In the genomic region with DNA sequence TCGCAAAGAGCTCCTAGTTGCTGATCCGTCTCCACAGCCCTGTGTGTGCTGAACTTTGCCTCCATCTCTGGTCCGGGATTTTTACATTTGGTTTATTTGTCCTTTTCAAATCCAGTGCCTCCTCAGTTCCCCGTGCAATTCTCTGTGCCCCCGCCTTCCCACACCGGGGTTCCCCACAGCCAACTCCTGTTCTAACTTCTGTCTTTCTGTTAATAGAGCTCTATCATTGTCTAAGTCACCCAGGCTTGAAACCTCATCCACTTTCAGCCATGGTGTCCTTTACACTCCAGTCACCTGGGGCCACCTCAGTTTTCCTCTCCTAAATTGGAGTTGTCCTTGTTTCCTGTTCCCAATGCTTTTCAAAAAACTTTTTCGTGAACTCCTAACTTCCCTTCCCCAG, we compare ENCODE assay signal across 25 mouse cellular contexts. TPM values are rescaled to one million over a fixed set of nuclear protein-coding genes. Genes with fewer than 3 reads are reported as not detected.
DNase-seq lines count a peak whose midpoint lies in the region; ATAC-seq and TF ChIP-seq lines count a peak whose summit lies in the region.
"Had no signal": no experiment of that assay in that cellular context is flagged by ENCODE, and none has a peak within 500 bp of the region (broad histone marks: within the 10 kb centered on the region; RNA-seq: fewer than 3 reads in every experiment).

No protein-coding gene starts in this region.

- no peaks in the 10 kb centered on the region for H3K36me3 ChIP-seq in liver, embryonic 12.5 days
- H3K36me3 ChIP-seq in MEL (ENCODE audit: control insufficient read depth in 1 of 2, insufficient read depth in 2 of 2, low read length in 2 of 2): peaks cover 0 to 53% of the 10 kb centered on the region in 2 experiments; a peak in 2 of 4 replicates
- no peaks in the 10 kb centered on the region for H3K36me3 ChIP-seq in liver, embryonic 15.5 days (replicated peaks)
- H3K36me3 ChIP-seq in intestine, embryonic 16.5 days (ENCODE audit: control insufficient read depth, insufficient read depth, low read length): no peaks in the 10 kb centered on the region
- H3K36me3 ChIP-seq: forebrain, embryonic 10.5 days; heart, embryonic 12.5 days; heart, embryonic 15.5 days; hindbrain, embryonic 12.5 days; hindbrain, embryonic 15.5 days had no signal

- no peak overlapping the region for H3K4me3 ChIP-seq in liver, embryonic 12.5 days
- no peak overlapping the region; a peak in 1 of 4 replicates for H3K4me3 ChIP-seq in MEL (ENCODE audit: control insufficient read depth in 1 of 2, insufficient read depth in 1 of 2, low read depth in 2 of 2, low read length in 2 of 2)
- no peak overlapping the region for H3K4me3 ChIP-seq in liver, embryonic 15.5 days (replicated peaks)
- no peak overlapping the region for H3K4me3 ChIP-seq in intestine, embryonic 16.5 days (ENCODE audit: low read length)
- H3K4me3 ChIP-seq: forebrain, embryonic 10.5 days; forebrain, embryonic 13.5 days; heart, embryonic 12.5 days; heart, embryonic 15.5 days; hindbrain, embryonic 12.5 days; hindbrain, embryonic 15.5 days had no signal

- H3K27ac ChIP-seq in liver, embryonic 12.5 days: peak overlapping the region; percentile 99
- peak overlapping the region; percentile 40 for H3K27ac ChIP-seq in MEL (ENCODE audit: control insufficient read depth, low read depth, low read length)
- peak overlapping the region; percentile 99 for H3K27ac ChIP-seq in liver, embryonic 15.5 days (replicated peaks)
- H3K27ac ChIP-seq in intestine, embryonic 16.5 days (ENCODE audit: low read length): no peak overlapping the region
- H3K27ac ChIP-seq: forebrain, embryonic 10.5 days; forebrain, embryonic 13.5 days; heart, embryonic 15.5 days; hindbrain, embryonic 12.5 days; hindbrain, embryonic 15.5 days had no signal

- peaks cover 3% of the 10 kb centered on the region for H3K79me2 ChIP-seq in MEL (ENCODE audit: control insufficient read depth, insufficient read depth, low read length, poor library complexity)

- no peak for DNase-seq in liver
- DNase-seq in B cell, adult 2 months: peak; percentile 49 to 56
- DNase-seq in MEL (ENCODE audit: low read depth, low spot score): peak; percentile 47
- no peak for DNase-seq in kidney, postnatal 25 days
- no peak for DNase-seq in urinary bladder, postnatal 10 days (ENCODE audit: low spot score)
- DNase-seq: adrenal gland, postnatal 10 days; adrenal gland, postnatal 36 days; cerebellum, adult 18-20 months; cerebellum, adult 9-10 months; cerebellum, postnatal 14 days; gastrocnemius, postnatal 10 days; heart, adult 18-20 months; heart, postnatal 10 days; heart, postnatal 4 days had no signal

- H3K4me2 ChIP-seq in liver, embryonic 12.5 days: peak overlapping the region; percentile 52; the same call in 1 of the 2 replicates
- H3K4me2 ChIP-seq in liver, embryonic 15.5 days: no peak overlapping the region
- no peak overlapping the region for H3K4me2 ChIP-seq in intestine, embryonic 16.5 days (ENCODE audit: low read depth, low read length)
- H3K4me2 ChIP-seq: forebrain, embryonic 13.5 days; heart, embryonic 12.5 days; heart, embryonic 15.5 days; hindbrain, embryonic 12.5 days; hindbrain, embryonic 15.5 days had no signal

- no peaks in the 10 kb centered on the region for H3K9me3 ChIP-seq in liver, embryonic 12.5 days (replicated peaks)
- no peaks in the 10 kb centered on the region for H3K9me3 ChIP-seq in MEL (replicated peaks; ENCODE audit: insufficient read depth, low read length)
- no peaks in the 10 kb centered on the region for H3K9me3 ChIP-seq in liver, embryonic 15.5 days (replicated peaks)
- H3K9me3 ChIP-seq in intestine, embryonic 16.5 days (ENCODE audit: control insufficient read depth, low read length): no peaks in the 10 kb centered on the region
- H3K9me3 ChIP-seq: forebrain, embryonic 10.5 days; forebrain, embryonic 13.5 days; heart, embryonic 12.5 days; heart, embryonic 15.5 days; hindbrain, embryonic 12.5 days; hindbrain, embryonic 15.5 days had no signal

- TF ChIP-seq CTCF in MEL (IDR thresholded peaks at IDR 0.05 in 2 of 3, conservative IDR thresholded peaks at IDR 0.05 in 1 of 3; ENCODE audit: control insufficient read depth in 1 of 3, insufficient read depth in 1 of 3, low read depth in 2 of 3, low read length in 3 of 3, poor library complexity in 1 of 3, severe bottlenecking in 1 of 3): no peak

- no peaks in the 10 kb centered on the region for H3K27me3 ChIP-seq in liver, embryonic 12.5 days (replicated peaks)
- no peaks in the 10 kb centered on the region for H3K27me3 ChIP-seq in MEL (ENCODE audit: control insufficient read depth in 1 of 2, insufficient read depth in 2 of 2, low read length in 2 of 2)
- no peaks in the 10 kb centered on the region for H3K27me3 ChIP-seq in liver, embryonic 15.5 days
- H3K27me3 ChIP-seq in intestine, embryonic 16.5 days (replicated peaks; ENCODE audit: control insufficient read depth, insufficient read depth, low read length): no peaks in the 10 kb centered on the region
- H3K27me3 ChIP-seq: forebrain, embryonic 13.5 days; heart, embryonic 12.5 days; heart, embryonic 15.5 days; hindbrain, embryonic 15.5 days; Patski had no signal

- no peak for TF ChIP-seq RAD21 in MEL (IDR thresholded peaks at IDR 0.05; ENCODE audit: low read depth, low read length)

- TF ChIP-seq EP300 in MEL (IDR thresholded peaks at IDR 0.05; ENCODE audit: low read depth in 1 of 2, low read length in 2 of 2): no peak

- H3K4me1 ChIP-seq in liver, embryonic 12.5 days: peaks cover 66% of the 10 kb centered on the region
- peaks cover 42 to 53% of the 10 kb centered on the region in 2 experiments for H3K4me1 ChIP-seq in MEL (ENCODE audit: control insufficient read depth in 1 of 2, insufficient read depth in 2 of 2, low read length in 2 of 2)
- H3K4me1 ChIP-seq in liver, embryonic 15.5 days (replicated peaks): peaks cover 75% of the 10 kb centered on the region
- peaks cover 2% of the 10 kb centered on the region; the same call in 1 of the 2 replicates for H3K4me1 ChIP-seq in intestine, embryonic 16.5 days (ENCODE audit: control insufficient read depth, insufficient read depth, low read length)
- H3K4me1 ChIP-seq: forebrain, embryonic 13.5 days; heart, embryonic 15.5 days; hindbrain, embryonic 12.5 days; hindbrain, embryonic 15.5 days had no signal

- H3K9ac ChIP-seq in liver, embryonic 12.5 days: peak overlapping the region; percentile 23
- peak overlapping the region; percentile 16 for H3K9ac ChIP-seq in MEL (ENCODE audit: control insufficient read depth, low read depth, low read length, poor library complexity, severe bottlenecking)
- no peak overlapping the region for H3K9ac ChIP-seq in liver, embryonic 15.5 days
- no peak overlapping the region for H3K9ac ChIP-seq in intestine, embryonic 16.5 days (ENCODE audit: low read depth, low read length)
- H3K9ac ChIP-seq: forebrain, embryonic 13.5 days; heart, embryonic 12.5 days; heart, embryonic 15.5 days; hindbrain, embryonic 12.5 days; hindbrain, embryonic 15.5 days had no signal

- peak in 1 of 2 experiments; percentile 51; a peak in 1 of 4 replicates for TF ChIP-seq POLR2A in MEL (IDR thresholded peaks at IDR 0.05; ENCODE audit: control insufficient read depth in 1 of 2, insufficient read depth in 1 of 2, low read depth in 1 of 2, low read length in 2 of 2, poor library complexity in 1 of 2)

- no peak for ATAC-seq in liver, embryonic 12.5 days
- ATAC-seq in liver, embryonic 15.5 days (ENCODE audit: insufficient read depth): no peak
- ATAC-seq in intestine, embryonic 16.5 days: no peak
- ATAC-seq: forebrain, embryonic 13.5 days; forebrain, embryonic 16.5 days; Patski had no signal

- 71% methylated on average over 7 of the region's 7 CpGs for WGBS in liver, embryonic 12.5 days (ENCODE audit: insufficient replicate concordance)
- WGBS in liver, embryonic 15.5 days (ENCODE audit: insufficient replicate concordance): 72% methylated on average over 7 of the region's 7 CpGs
- 83% methylated on average over 7 of the region's 7 CpGs for WGBS in intestine, embryonic 16.5 days

RNA-seq across cellular contexts. Expression of a gene that starts 22.0 kb away (rescaled TPM):
- 22.2 and 22.6 TPM in 2 replicates for polyA plus RNA-seq in liver, embryonic 12.5 days (2016; fragmentation: Nextera tagmentation; extraction: Ambion mirVana)
- total RNA-seq in MEL (2012; rRNA removed): 17.9 and 18.7 TPM in 2 replicates
- 10 to 100 TPM in 1 of 2 experiments, not detected in 1; 22.3 TPM for polyA plus RNA-seq in MEL (2012; ENCODE audit: insufficient read depth in 1 of 2, insufficient read length in 2 of 2, low read depth in 1 of 2, low replicate concordance in 2 of 2, missing spikeins in 1 of 2)
- polyA plus RNA-seq in liver, embryonic 15.5 days (2015; fragmentation: Nextera tagmentation; extraction: Ambion mirVana): 19.9 and 21.1 TPM in 2 replicates
- polyA plus RNA-seq in intestine, embryonic 16.5 days (2015; fragmentation: Nextera tagmentation; extraction: Ambion mirVana): 9.5 and 9.6 TPM in 2 replicates

RNA-seq across cellular contexts. Expression of a gene that starts 22.7 kb away (rescaled TPM):
- polyA plus RNA-seq in liver, embryonic 12.5 days (2016; fragmentation: Nextera tagmentation; extraction: Ambion mirVana): 3.1 and 3.2 TPM in 2 replicates
- 0.77 and 0.78 TPM in 2 replicates for total RNA-seq in MEL (2012; rRNA removed)
- polyA plus RNA-seq in MEL (2012; ENCODE audit: insufficient read depth in 1 of 2, insufficient read length in 2 of 2, low read depth in 1 of 2, low replicate concordance in 2 of 2, missing spikeins in 1 of 2): 1 to 10 TPM in 1 of 2 experiments, not detected in 1; 1.0 TPM
- 1.7 and 2.1 TPM in 2 replicates for polyA plus RNA-seq in liver, embryonic 15.5 days (2015; fragmentation: Nextera tagmentation; extraction: Ambion mirVana)
- polyA plus RNA-seq in intestine, embryonic 16.5 days (2015; fragmentation: Nextera tagmentation; extraction: Ambion mirVana): 11.3 and 11.9 TPM in 2 replicates

RNA-seq across cellular contexts. Expression of a gene that starts 43.1 kb away (rescaled TPM):
- 215 and 233 TPM in 2 replicates for polyA plus RNA-seq in liver, embryonic 12.5 days (2016; fragmentation: Nextera tagmentation; extraction: Ambion mirVana)
- total RNA-seq in MEL (2012; rRNA removed): 206 and 259 TPM in 2 replicates
- 100 to 1,000 TPM in 1 of 2 experiments, not detected in 1; 500 TPM for polyA plus RNA-seq in MEL (2012; ENCODE audit: insufficient read depth in 1 of 2, insufficient read length in 2 of 2, low read depth in 1 of 2, low replicate concordance in 2 of 2, missing spikeins in 1 of 2)
- polyA plus RNA-seq in liver, embryonic 15.5 days (2015; fragmentation: Nextera tagmentation; extraction: Ambion mirVana): 189 and 201 TPM in 2 replicates
- polyA plus RNA-seq in intestine, embryonic 16.5 days (2015; fragmentation: Nextera tagmentation; extraction: Ambion mirVana): 258 and 265 TPM in 2 replicates

RNA-seq across cellular contexts. Expression of a gene that starts 43.8 kb away (rescaled TPM):
- polyA plus RNA-seq in liver, embryonic 12.5 days (2016; fragmentation: Nextera tagmentation; extraction: Ambion mirVana): 147 and 154 TPM in 2 replicates
- total RNA-seq in MEL (2012; rRNA removed): 95.1 and 107 TPM in 2 replicates
- 100 to 1,000 TPM in 1 of 2 experiments, not detected in 1; 133 TPM for polyA plus RNA-seq in MEL (2012; ENCODE audit: insufficient read depth in 1 of 2, insufficient read length in 2 of 2, low read depth in 1 of 2, low replicate concordance in 2 of 2, missing spikeins in 1 of 2)
- polyA plus RNA-seq in liver, embryonic 15.5 days (2015; fragmentation: Nextera tagmentation; extraction: Ambion mirVana): 87.9 and 93.6 TPM in 2 replicates
- 66.0 and 68.5 TPM in 2 replicates for polyA plus RNA-seq in intestine, embryonic 16.5 days (2015; fragmentation: Nextera tagmentation; extraction: Ambion mirVana)

RNA-seq across cellular contexts. Expression of a gene that starts 46.4 kb away (rescaled TPM):
- 5.0 and 5.4 TPM in 2 replicates for polyA plus RNA-seq in liver, embryonic 12.5 days (2016; fragmentation: Nextera tagmentation; extraction: Ambion mirVana)
- total RNA-seq in MEL (2012; rRNA removed): 1.3 TPM in 2 replicates
- polyA plus RNA-seq in MEL (2012; ENCODE audit: insufficient read depth in 1 of 2, insufficient read length in 2 of 2, low read depth in 1 of 2, low replicate concordance in 2 of 2, missing spikeins in 1 of 2): 1 to 10 TPM in 1 of 2 experiments, not detected in 1; 3.4 TPM
- polyA plus RNA-seq in liver, embryonic 15.5 days (2015; fragmentation: Nextera tagmentation; extraction: Ambion mirVana): 6.8 and 7.8 TPM in 2 replicates
- 24.0 and 28.7 TPM in 2 replicates for polyA plus RNA-seq in intestine, embryonic 16.5 days (2015; fragmentation: Nextera tagmentation; extraction: Ambion mirVana)

Comparison
In these comparisons a context has a peak if more than half of its experiments do, and no peak if none do; other contexts are left out.
1. H3K9ac ChIP-seq: peak in liver, embryonic 12.5 days (single experiment) and MEL (single experiment); none in liver, embryonic 15.5 days (single experiment) and intestine, embryonic 16.5 days (single experiment).
2. DNase-seq: peak in B cell, adult 2 months (2 of 2) and MEL (single experiment); none in liver (single experiment), kidney, postnatal 25 days (0 of 2) and urinary bladder, postnatal 10 days (single experiment).